Mouse (Mus musculus): Measurements from ENCODE around the gene Guk1.
"Not testable (repeated sequence)": the region's sequence is repeated elsewhere in the genome, so short reads cannot be mapped to it uniquely, and the experiment has no call there.

Gene Guk1

GRCm38 (mm10) chr11:59192059-59192386, at the start of gene Guk1:
TSS of gene Guk1 (minus strand) at chr11:59192212.
- no peak for DNase-seq (ENCODE audit: low read depth, low spot score)

GRCm38 (mm10) chr11:59239796-59240195, 47.8 kb upstream of the Guk1 start:
- DNase-seq (ENCODE audit: low read depth, low spot score) = no peak

GRCm38 (mm10) chr11:59239428-59239785, 47.4 kb upstream of the Guk1 start:
- no peak for DNase-seq (ENCODE audit: low read depth, low spot score)

- DNase-seq (ENCODE audit: low read depth, low spot score) = no peak
These were observed 46.8 kb upstream of the Guk1 start for GRCm38 (mm10) chr11:59238525-59239427.

- no peak for DNase-seq (ENCODE audit: low read depth, low spot score)
These were observed 40.8 kb upstream of the Guk1 start for GRCm38 (mm10) chr11:59232797-59233196.

GRCm38 (mm10) chr11:59230144-59230760, 38.2 kb upstream of the Guk1 start:
- DNase-seq (ENCODE audit: low read depth, low spot score) = no peak

GRCm38 (mm10) chr11:59228122-59228953, 36.3 kb upstream of the Guk1 start, which contains the start of gene Arf1:
TSS of gene Arf1 (minus strand) at chr11:59228270.
- peak; percentile 91 for DNase-seq (ENCODE audit: low read depth, low spot score)

- no peak for DNase-seq (ENCODE audit: low read depth, low spot score)
These were observed 35.7 kb upstream of the Guk1 start for GRCm38 (mm10) chr11:59227604-59228121.

- DNase-seq (ENCODE audit: low read depth, low spot score) = no peak
These were observed 35.0 kb upstream of the Guk1 start for GRCm38 (mm10) chr11:59226787-59227603.

GRCm38 (mm10) chr11:59226251-59226650, 34.2 kb upstream of the Guk1 start:
- no peak for DNase-seq (ENCODE audit: low read depth, low spot score)

GRCm38 (mm10) chr11:59225167-59225566, 33.2 kb upstream of the Guk1 start:
- no peak for DNase-seq (ENCODE audit: low read depth, low spot score)

- no peak for DNase-seq (ENCODE audit: low read depth, low spot score)
These were observed 32.5 kb upstream of the Guk1 start for GRCm38 (mm10) chr11:59224470-59224869.

GRCm38 (mm10) chr11:59224025-59224424, 32.0 kb upstream of the Guk1 start:
- no peak for DNase-seq (ENCODE audit: low read depth, low spot score)

GRCm38 (mm10) chr11:59222306-59222705, 30.3 kb upstream of the Guk1 start:
- DNase-seq (ENCODE audit: low read depth, low spot score) = no peak

GRCm38 (mm10) chr11:59221604-59222003, 29.6 kb upstream of the Guk1 start:
- DNase-seq (ENCODE audit: low read depth, low spot score) = no peak

GRCm38 (mm10) chr11:59219064-59219463, 27.1 kb upstream of the Guk1 start:
- no peak for DNase-seq (ENCODE audit: low read depth, low spot score)

GRCm38 (mm10) chr11:59218389-59218998, 26.5 kb upstream of the Guk1 start:
- DNase-seq (ENCODE audit: low read depth, low spot score) = no peak

- peak; percentile 79 for DNase-seq (ENCODE audit: low read depth, low spot score)
These were observed 24.9 kb upstream of the Guk1 start for GRCm38 (mm10) chr11:59216955-59217354.

- no peak for DNase-seq (ENCODE audit: low read depth, low spot score)
These were observed 21.0 kb upstream of the Guk1 start for GRCm38 (mm10) chr11:59212892-59213494.

- DNase-seq (ENCODE audit: low read depth, low spot score) = not testable (repeated sequence)
These were observed 20.3 kb upstream of the Guk1 start for GRCm38 (mm10) chr11:59212320-59212719.

All from telencephalon, adult 2 months (tissue).